Mouse (Mus musculus) 3T3-L1 (cell line): ENCODE measurements at regions not wholly inside any gene's neighbourhood (a gene's known extent, or its start where the extent isn't known, plus 50 kb on each side); places are given as distances from the start of the nearest gene placed in this dataset.

Experiments
- DNase-seq: peaks from one replicate; pipeline ENCODE4 v3.0.0-alpha.2; 2015; ENCODE audit warnings: low read depth, low spot score

DNA sequence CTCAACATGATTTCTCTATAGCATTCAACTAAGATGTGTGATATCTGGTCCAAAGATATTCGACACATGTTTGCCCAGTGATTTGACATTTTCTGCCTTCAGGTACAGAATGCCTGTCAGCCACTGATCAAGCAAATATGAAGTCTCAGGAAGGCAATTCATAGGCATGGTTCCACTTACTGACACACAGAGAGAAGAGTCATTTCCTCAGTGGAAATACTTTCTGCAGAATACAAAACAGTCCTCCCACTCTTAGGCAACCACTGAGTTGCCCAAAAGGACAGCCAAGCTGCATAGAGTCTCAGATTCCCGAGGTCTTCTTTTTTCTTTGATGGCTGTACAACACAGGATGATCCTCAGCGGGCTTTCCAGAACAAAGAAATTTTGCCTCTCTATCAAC lies 110.9 kb downstream of the Ndufa4 start:
- no peak for DNase-seq

DNA sequence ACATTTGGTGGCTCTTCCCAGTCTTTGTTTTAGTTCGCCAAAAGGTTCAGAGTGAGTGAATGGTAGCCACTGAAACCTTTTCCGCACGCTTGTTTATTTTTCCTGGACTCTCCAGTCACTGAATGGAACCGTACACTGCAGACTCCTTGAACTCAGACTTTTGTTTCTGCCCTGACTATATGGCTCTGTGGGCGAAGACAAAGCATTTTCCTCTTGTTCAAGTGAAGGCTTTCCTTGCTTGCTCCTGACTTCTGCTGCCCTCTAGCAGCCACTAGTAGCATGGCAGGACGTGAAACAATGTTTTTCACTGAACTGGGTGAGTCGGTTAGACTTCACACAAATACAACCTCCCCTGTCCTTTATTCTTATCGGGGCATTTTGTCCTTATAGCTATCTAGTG lies 113.9 kb downstream of the Ndufa4 start:
- DNase-seq: peak; percentile 70

DNA sequence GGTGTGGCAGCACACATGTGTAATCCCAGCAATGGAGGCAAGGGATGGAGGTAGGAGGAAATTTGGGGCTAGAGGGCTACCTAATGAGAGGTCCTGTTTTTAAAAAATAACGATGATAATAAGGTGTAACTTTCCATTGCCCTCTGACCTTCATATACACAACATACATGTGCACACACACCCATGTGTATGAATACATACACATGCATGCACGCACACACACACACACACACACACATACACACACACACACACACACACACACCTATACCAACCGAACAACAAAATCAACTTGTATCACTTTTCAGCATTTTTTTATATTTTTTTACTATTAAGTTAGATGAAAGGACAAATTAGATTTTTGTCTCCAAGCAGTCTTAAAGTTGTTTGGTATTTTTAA lies 115.1 kb downstream of the Ndufa4 start:
- no peak for DNase-seq

DNA sequence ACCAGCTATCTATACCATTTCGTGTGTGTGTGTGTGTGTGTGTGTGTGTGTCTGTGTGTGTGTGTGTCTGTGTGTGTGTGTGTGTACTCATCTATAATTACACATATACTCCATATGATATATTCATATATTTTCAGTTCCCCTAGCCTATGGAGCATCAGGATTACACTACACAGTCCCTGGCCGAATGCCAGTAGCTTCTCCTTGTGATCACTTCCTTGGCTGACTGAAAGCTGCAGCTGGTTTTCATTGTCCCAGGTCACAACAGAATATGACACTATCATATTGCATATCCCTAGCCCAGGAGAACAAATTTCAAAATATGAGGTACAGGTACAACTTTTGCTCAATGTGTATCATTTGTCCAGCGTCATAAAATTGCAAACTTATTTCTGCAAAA lies 116.2 kb downstream of the Ndufa4 start:
- peak; percentile 15 for DNase-seq

DNA sequence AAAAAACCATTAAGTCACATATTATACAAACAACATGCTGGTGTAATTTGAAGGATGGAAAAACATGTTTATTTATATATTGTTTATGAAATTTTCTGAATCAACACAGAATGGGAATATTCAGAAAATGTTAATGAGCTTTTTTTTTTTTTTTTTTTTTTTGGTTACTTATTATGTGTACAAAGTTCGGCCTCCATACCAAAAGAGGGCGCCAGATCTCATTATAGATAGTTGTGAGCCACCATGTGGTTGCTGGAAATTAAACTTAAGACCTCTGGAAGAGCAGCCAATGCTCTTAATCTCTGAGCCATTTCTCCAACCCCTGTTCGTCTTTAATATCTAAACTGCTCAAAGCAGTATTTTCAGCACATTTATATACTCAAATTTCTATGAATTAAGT lies 133.3 kb downstream of the Ndufa4 start:
- peak; percentile 39 for DNase-seq

DNA sequence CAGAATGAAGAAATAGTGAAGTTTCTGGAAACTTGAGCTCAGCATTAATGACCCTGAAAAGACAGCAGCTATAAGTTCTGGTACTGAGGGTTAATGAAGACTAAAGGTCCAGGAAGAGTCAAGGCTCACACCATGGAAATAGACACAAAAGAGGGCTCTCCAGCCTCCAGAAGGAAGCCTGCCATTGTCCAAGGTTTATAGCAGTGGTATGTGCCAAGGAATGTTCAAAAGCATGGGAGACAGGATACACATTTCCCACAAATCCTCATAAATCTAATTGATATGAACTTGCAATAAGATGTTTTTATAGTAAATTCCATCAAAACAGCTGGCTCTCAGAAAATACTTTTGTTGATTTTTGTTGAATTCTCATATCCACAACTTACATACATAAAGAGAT lies 144.4 kb downstream of the Ndufa4 start:
- DNase-seq: no peak

DNA sequence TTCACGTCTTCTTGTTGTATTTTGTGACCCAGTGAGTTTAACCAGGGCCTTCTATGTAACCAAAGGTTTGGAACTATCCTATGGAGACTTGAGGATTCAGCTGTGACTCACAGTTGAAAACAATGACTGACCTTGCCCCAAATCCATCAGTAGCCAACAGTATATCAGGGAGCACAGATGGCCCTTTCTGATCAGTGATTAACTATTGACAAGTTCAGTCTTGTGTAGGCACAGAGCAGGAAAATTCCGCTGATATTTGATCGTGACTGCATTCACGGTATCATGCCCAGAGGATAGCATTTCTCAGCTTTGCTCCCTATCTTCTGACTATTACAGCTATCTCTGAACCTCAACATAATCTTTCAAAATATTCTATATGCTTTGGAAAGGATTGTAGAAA lies 169.6 kb downstream of the Ndufa4 start:
- DNase-seq: no peak

DNA sequence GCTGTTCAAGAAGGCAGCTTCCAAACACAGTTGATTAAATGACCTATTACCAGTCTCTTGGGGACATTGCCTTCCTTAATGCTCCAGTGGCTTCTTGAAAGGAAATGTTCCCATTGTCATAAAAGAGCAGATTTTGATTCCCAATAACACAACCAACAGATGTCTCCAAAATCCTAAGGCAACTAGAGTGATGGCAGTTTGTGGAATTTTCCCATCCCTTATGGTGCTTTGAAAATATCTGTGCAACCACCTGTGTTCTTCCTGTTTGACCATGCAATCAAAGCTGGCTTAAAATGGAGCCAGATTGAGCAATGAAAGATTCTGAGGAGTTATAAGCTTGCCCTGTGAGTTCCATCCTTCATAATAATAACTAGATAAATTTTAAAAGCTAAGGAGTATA lies 176.2 kb downstream of the Ndufa4 start:
- DNase-seq: no peak

DNA sequence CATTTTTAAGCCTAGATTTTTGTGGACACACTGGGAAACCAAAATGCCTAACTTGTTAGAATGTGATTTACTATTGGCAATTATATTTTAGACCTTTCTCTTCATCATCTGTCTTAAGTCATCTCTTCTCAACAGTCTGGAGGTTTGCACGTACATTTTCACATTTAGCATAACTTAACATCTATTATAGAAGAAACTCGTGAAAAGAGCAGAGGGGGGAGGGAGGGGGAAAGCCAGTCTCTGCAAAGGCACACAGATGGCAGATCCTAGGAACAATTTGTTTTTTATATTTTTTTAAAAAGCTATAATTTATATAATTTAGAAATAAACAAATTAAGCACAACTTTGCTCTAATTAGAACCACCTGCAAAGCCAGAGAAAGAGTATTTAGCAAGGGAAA lies 176.6 kb downstream of the Ndufa4 start:
- no peak for DNase-seq

DNA sequence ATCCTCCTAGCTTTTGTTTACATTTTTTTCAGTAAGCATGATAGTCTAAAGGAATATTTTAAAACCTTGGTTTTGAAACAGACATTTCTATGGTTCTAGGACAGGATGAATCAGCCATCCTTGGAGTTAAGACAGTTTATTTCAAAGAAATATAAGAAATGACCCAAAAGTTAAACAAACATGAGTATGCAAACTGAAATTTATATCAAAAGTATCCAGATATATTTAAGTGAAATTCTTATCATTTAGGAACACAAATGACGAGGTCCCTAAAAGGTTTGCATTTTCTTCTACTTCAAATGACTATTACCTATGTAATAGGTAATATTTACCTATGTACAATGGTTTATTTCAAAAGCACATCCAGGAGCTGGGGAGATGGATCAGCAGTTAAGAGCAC lies 179.5 kb downstream of the Ndufa4 start:
- no peak for DNase-seq

DNA sequence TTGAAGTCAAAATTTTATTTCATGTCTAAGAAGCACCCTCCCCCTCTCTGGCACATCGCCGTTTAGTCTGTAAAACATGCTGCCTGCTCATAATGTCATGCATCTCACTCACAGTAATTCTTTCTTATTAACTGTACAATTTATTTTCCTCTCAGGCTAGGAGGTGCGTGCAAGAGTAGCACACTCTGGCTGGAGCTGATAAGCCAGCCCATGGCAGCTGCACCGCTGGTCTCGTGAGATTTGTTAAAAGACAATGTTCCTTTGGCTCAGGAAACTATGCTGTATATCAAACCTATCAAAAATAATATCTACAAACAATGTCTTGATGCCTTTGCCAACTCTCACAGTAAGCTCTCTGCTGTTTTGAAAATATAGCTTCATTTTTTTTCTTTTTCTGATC lies 179.9 kb downstream of the Ndufa4 start:
- DNase-seq: no peak

DNA sequence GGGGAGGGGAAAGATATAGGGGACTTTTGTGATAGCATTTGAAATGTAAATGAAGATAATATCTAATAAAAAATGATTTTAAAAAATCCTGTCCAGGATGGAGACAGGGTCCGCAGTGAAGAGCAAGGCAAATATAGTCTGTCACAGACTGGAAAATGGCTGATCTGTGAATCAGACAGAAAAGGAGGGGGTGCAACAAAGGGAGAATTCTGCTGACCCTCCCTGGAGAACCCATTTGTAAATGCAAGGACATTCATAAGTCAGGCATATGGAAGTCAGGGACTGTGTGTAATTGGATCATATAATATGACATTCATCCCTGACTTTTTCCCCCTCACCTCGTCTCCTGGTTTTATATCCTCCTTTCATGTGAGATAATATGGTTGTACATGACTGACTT lies 183.8 kb downstream of the Ndufa4 start:
- no peak for DNase-seq

DNA sequence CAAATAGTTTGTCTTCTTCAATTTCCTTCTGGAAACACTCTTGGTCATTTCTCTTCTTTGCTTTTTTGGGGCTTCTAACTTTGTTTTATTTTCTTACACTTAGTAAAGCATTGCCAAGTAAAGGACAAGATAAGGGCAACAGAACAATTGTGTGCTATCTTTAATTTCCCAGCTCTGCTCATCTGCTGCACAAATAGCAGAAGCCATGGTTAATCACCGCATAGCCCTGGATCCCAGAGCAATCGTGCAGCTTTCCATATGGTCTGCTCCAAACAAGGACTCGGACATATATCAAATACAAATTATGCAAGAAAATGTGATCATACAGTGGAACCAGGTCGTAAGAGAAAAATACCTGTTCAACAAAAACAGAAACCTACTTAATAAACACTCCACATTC lies 187.0 kb downstream of the Ndufa4 start:
- DNase-seq: no peak

DNA sequence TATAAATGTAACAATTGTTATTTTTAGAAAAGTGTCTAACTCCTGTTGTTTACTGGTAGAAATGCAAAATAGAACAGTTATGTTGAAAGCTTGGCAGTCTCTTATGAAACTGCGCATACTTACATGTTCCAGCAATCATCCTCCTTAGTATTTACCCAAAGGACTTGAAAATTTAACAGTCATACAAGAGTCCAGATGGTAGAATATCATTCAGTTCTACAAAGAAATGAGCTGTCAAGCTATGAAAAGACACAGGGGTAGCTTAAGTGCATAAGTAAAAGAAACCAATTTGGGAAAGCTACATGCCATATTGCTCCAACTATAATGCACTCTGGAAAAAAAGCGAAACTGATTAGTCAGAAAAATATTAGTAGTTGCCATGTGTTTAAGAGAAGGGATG lies 196.7 kb downstream of the Ndufa4 start:
- DNase-seq: no peak

DNA sequence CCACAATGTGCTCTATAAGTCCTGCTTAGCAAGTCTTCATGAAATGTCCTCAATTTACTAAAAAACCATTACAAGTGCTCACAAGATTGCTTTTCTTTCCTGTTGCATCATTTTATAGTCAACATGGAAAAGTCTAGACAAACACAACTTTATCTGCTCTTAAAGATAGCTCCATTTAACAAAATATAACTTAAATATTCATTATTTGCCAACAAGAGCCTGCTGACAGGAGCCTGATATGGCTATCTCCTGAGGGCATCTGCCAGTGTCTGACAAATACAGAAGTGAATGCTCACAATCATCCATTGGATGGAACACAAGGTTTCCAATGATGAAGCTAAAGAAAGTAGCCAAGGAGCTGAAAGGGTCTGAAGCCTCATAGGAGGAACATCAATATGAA lies 197.8 kb downstream of the Ndufa4 start:
- no peak for DNase-seq
